Mouse (Mus musculus) olfactory bulb, adult 2 months (tissue): ENCODE measurements around the gene Zfp956.

ENCODE experiments used
- CTCF ChIP-seq: fragments of 200-500 bp; IDR thresholded peaks from 2 replicates; pipeline ENCODE4 v1.5.1; 2012; ENCODE audit warnings: low read depth, mild to moderate bottlenecking, low read length, moderate library complexity; ENCODE audit not compliant: insufficient read depth
- POLR2A ChIP-seq: fragments of 200-500 bp; IDR thresholded peaks from 2 replicates; pipeline ENCODE4 v1.6.1; 2012; ENCODE audit warnings: mild to moderate bottlenecking, low read depth, low read length, moderate library complexity; ENCODE audit not compliant: insufficient read depth

GRCm38 (mm10) chr6:47912991-47913390 lies 40.2 kb upstream of the Zfp956 start:
- no peak for TF ChIP-seq CTCF
- no peak for TF ChIP-seq POLR2A
